Mouse (Mus musculus) MEL (cell line): ENCODE results near the gene Cox7b2.

Source experiments
- CHD2 ChIP-seq: IDR thresholded peaks from 2 replicates; pipeline ENCODE4 v1.6.1; 2011; ENCODE audit warnings: low read length, improper control_type of control experiment
- CTCF ChIP-seq, 3 experiments: IDR thresholded peaks in 2 of 3; conservative IDR thresholded peaks in 1 of 3; 2 replicates each; pipeline ENCODE4 v1.5.1; 2011 to 2012; ENCODE audit warnings: low read length in 3 of 3, low read depth in 2 of 3, mild to moderate bottlenecking in 2 of 3, improper control_type of control experiment in 1 of 3, inconsistent platforms in 1 of 3, mixed read lengths in 1 of 3, moderate library complexity in 1 of 3; ENCODE audit not compliant: control insufficient read depth in 1 of 3, insufficient read depth in 1 of 3, poor library complexity in 1 of 3, severe bottlenecking in 1 of 3
- E2F4 ChIP-seq: IDR thresholded peaks from 2 replicates; pipeline ENCODE4 v1.6.1; 2011; ENCODE audit warnings: low read depth, low read length, improper control_type of control experiment, borderline replicate concordance
- HCFC1 ChIP-seq: IDR thresholded peaks from 2 replicates; pipeline ENCODE4 v1.6.1; 2012; ENCODE audit warnings: low read depth, mild to moderate bottlenecking, inconsistent platforms, low read length, improper control_type of control experiment, moderate library complexity
- POLR2A ChIP-seq, 2 experiments: IDR thresholded peaks; 2 replicates each; pipeline ENCODE4 v1.6.1; 2011 to 2012; ENCODE audit warnings: low read length in 2 of 2, mild to moderate bottlenecking in 2 of 2, control low read depth in 1 of 2, improper control_type of control experiment in 1 of 2, low read depth in 1 of 2, moderate library complexity in 1 of 2; ENCODE audit not compliant: control insufficient read depth in 1 of 2, insufficient read depth in 1 of 2, poor library complexity in 1 of 2
- POLR2AphosphoS2 ChIP-seq: IDR thresholded peaks from 2 replicates; pipeline ENCODE4 v1.6.1; 2011; ENCODE audit warnings: low read length, improper control_type of control experiment
- RAD21 ChIP-seq: IDR thresholded peaks from 2 replicates; pipeline ENCODE4 v1.6.1; 2011; ENCODE audit warnings: mild to moderate bottlenecking, low read depth, low read length, improper control_type of control experiment
- TAL1 ChIP-seq: IDR thresholded peaks from 2 replicates; pipeline ENCODE4 v1.6.1; 2012; ENCODE audit warnings: mild to moderate bottlenecking, inconsistent platforms, low read length, moderate library complexity, mixed read lengths
- UBTF ChIP-seq: IDR thresholded peaks from 2 replicates; pipeline ENCODE4 v1.6.1; 2012; ENCODE audit warnings: low read depth, mild to moderate bottlenecking, inconsistent platforms, low read length, improper control_type of control experiment, moderate library complexity, borderline replicate concordance; ENCODE audit not compliant: insufficient read depth
- USF1 ChIP-seq: IDR thresholded peaks from 2 replicates; pipeline ENCODE4 v1.6.1; 2014; ENCODE audit warnings: low read depth, mild to moderate bottlenecking, inconsistent platforms, low read length, improper control_type of control experiment, moderate library complexity
- USF2 ChIP-seq, 2 experiments: IDR thresholded peaks; 2 replicates each; pipeline ENCODE4 v1.6.1; 2011 to 2012; ENCODE audit warnings: improper control_type of control experiment in 2 of 2, low read length in 2 of 2, borderline replicate concordance in 1 of 2, inconsistent platforms in 1 of 2, low read depth in 1 of 2, mild to moderate bottlenecking in 1 of 2; ENCODE audit not compliant: insufficient read depth in 1 of 2
- ZC3H11A ChIP-seq: IDR thresholded peaks from 2 replicates; pipeline ENCODE4 v1.6.1; 2012; ENCODE audit warnings: low read depth, mild to moderate bottlenecking, inconsistent platforms, low read length, improper control_type of control experiment

- TF ChIP-seq USF2 (IDR thresholded peaks at IDR 0.05; ENCODE audit: borderline replicate concordance in 1 of 2, insufficient read depth in 1 of 2, low read depth in 1 of 2, low read length in 2 of 2) (no peak), E2F4 (no peak), POLR2A (IDR thresholded peaks at IDR 0.05; ENCODE audit: control insufficient read depth in 1 of 2, insufficient read depth in 1 of 2, low read depth in 1 of 2, low read length in 2 of 2, poor library complexity in 1 of 2) (no peak), ZC3H11A (no peak), HCFC1 (no peak), TAL1 (no peak), RAD21 (no peak), CTCF (IDR thresholded peaks at IDR 0.05 in 2 of 3, conservative IDR thresholded peaks at IDR 0.05 in 1 of 3; ENCODE audit: control insufficient read depth in 1 of 3, insufficient read depth in 1 of 3, low read depth in 2 of 3, low read length in 3 of 3, poor library complexity in 1 of 3, severe bottlenecking in 1 of 3) (no peak), UBTF (no peak), USF1 (no peak), CHD2 (no peak), POLR2AphosphoS2 (no peak)
These were observed 23.7 kb upstream of the Cox7b2 start for GRCm38 (mm10) chr5:71571646-71572237.
